Mouse (Mus musculus) lung, adult 2 months (tissue): ENCODE results near the gene Anks1b. TPM values are rescaled to one million over a fixed set of nuclear protein-coding genes. Genes with fewer than 3 reads are reported as not detected.

Experiments
- DNase-seq: peaks from one replicate; pipeline ENCODE4 v3.0.0; 2022
- H3K4me1 ChIP-seq: fragments of 200-500 bp; 2 replicates; pipeline ENCODE4 v1.6.1; 2011; ENCODE audit warnings: low read length; ENCODE audit not compliant: control insufficient read depth, insufficient read depth
- H3K4me3 ChIP-seq: fragments of 200-500 bp; replicated peaks from 2 replicates; pipeline ENCODE3; 2011; ENCODE audit warnings: low read depth, mild to moderate bottlenecking, control low read depth, low read length; ENCODE audit errors: extremely low read depth
- CTCF ChIP-seq: fragments of 200-500 bp; IDR thresholded peaks from 2 replicates; pipeline ENCODE4 v1.5.1; 2011; ENCODE audit warnings: mild to moderate bottlenecking, low read length, control low read depth; ENCODE audit not compliant: insufficient read depth
- POLR2A ChIP-seq: fragments of 200-500 bp; IDR thresholded peaks from 2 replicates; pipeline ENCODE4 v1.6.1; 2011; ENCODE audit warnings: low read depth, mild to moderate bottlenecking, control low read depth, low read length, borderline replicate concordance; ENCODE audit errors: extremely low read depth
- WGBS: fragments of 180-500 bp; shearing (Covaris S2); methylation state at CpG from one replicate; pipeline ENCODE4 v1.1.7; 2018; 5-methylcytosine and 5-hydroxymethylcytosine counted together
- polyA plus RNA-seq: library from polyadenylated mRNA; depleted of rRNA; stranded (reverse); fragments of >200 nt; gene quantifications from 2 replicates; pipeline ENCODE4 v1.2.3, GENCODE M21; 2012

Anks1b gene
- polyA plus RNA-seq, 1 experiment: 0.41 TPM

GRCm38 (mm10) chr10:89946636-89947349 is 73.5 kb downstream of the Anks1b start:
- TF ChIP-seq POLR2A: no peak
- no peak for TF ChIP-seq CTCF
- no peak for DNase-seq
- 100% methylated on average over 1 of the region's 1 CpGs for WGBS
- Histone ChIP-seq H3K4me1 (no peaks in the 10 kb centered on the region), H3K4me3 (no peak overlapping the region)

- H3K4me1 ChIP-seq: no peaks in the 10 kb centered on the region
- DNase-seq: no peak
- WGBS: 75% methylated on average over 4 of the region's 4 CpGs
- H3K4me3 ChIP-seq: no peak overlapping the region
- TF ChIP-seq POLR2A (no peak), CTCF (no peak)
These were observed 101.1 kb downstream of the Anks1b start for GRCm38 (mm10) chr10:89974361-89974760.

DNA sequence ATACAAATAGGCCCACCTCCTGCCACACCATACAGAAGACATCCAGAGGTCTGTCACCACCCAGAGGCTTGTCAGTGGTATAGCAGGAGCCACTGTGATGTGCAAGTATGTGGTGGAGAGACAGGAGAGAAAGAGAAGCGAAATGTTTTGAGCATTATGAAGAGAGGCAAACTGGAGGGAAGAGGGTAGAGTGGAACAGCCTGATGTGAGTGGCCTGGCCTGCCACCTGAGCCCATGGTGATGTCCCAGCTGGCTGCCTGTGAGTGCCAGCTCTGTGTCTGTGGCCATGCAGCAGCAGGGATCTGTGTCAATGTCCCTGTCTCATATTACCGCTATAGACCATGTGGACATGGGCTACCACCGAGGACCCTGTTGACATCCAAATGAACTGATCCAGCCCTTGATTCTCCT is 102.1 kb downstream of the Anks1b start:
- DNase-seq: no peak
- Histone ChIP-seq H3K4me1 (no peaks in the 10 kb centered on the region), H3K4me3 (no peak overlapping the region)
- TF ChIP-seq POLR2A (no peak), CTCF (no peak)
- WGBS: 63% methylated on average over 3 of the region's 3 CpGs

GRCm38 (mm10) chr10:89976577-89976976 is 103.3 kb downstream of the Anks1b start:
- 84% methylated on average over 3 of the region's 3 CpGs for WGBS
- H3K4me3 ChIP-seq: no peak overlapping the region
- DNase-seq: no peak
- TF ChIP-seq POLR2A (no peak), CTCF (no peak)
- no peaks in the 10 kb centered on the region for H3K4me1 ChIP-seq

DNA sequence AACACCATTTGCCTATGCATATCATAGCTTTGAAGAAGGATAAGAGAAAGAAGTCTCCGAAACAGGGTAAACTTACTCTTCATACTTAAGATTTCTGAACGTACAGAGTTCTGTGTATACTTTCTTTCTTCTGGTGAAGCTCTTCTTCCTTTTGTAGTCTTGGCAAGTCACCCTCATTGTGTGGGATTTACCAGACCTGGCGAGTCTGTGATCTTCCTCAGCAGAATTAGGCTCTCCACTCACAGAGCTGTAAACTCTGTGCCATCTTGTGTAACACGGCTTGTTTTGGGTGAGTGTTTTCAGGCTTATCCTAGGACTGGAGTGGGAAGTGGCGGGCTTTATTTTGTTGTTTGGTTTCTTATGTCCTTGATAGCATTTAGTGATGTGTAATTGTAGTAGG is 120.9 kb downstream of the Anks1b start:
- WGBS: 83% methylated on average over 5 of the region's 5 CpGs
- H3K4me3 ChIP-seq: no peak overlapping the region
- no peaks in the 10 kb centered on the region for H3K4me1 ChIP-seq
- TF ChIP-seq CTCF (no peak), POLR2A (no peak)
- DNase-seq: no peak

GRCm38 (mm10) chr10:89995621-89996428 is 122.5 kb downstream of the Anks1b start:
- DNase-seq: no peak
- WGBS: 65% methylated on average over 6 of the region's 6 CpGs
- Histone ChIP-seq H3K4me3 (no peak overlapping the region), H3K4me1 (no peaks in the 10 kb centered on the region)
- TF ChIP-seq CTCF (no peak), POLR2A (no peak)

DNA sequence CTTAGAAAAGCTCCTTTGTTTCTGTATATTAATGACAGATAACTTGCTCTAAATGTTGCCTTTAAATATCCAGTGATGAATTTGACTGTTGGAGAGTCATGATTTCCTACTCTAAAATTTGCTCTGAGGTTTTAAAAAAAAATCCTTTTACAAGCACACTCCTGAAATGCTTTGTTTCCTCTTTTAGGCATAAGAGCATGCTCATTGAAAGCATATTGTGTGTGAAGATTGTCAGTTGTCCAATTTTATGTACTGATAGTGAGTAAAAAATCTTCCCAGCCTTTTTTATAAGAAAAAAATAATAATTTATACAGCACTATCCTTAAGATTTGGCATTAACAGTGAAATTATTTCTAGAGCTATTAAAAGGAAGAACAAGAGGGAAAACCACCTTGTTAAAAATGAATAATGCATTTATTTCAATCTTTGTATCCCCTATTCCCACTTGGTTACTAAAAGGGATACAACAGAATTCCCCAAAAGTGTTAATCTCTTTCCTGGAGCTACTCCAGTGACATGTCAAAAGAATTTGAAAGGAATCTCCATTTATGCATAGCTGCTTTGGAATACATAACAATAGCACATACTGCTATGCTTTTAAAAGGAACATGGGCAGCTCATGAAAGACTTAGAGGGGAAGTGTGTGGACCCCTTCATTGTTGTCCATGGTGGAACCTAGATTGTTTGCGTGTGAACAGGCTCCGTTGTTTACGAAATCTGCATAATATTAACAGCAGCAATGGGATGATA is 130.8 kb downstream of the Anks1b start:
- Histone ChIP-seq H3K4me3 (no peak overlapping the region), H3K4me1 (no peaks in the 10 kb centered on the region)
- no peak for DNase-seq
- WGBS: 86% methylated on average over 3 of the region's 3 CpGs
- TF ChIP-seq CTCF (no peak), POLR2A (no peak)

DNA sequence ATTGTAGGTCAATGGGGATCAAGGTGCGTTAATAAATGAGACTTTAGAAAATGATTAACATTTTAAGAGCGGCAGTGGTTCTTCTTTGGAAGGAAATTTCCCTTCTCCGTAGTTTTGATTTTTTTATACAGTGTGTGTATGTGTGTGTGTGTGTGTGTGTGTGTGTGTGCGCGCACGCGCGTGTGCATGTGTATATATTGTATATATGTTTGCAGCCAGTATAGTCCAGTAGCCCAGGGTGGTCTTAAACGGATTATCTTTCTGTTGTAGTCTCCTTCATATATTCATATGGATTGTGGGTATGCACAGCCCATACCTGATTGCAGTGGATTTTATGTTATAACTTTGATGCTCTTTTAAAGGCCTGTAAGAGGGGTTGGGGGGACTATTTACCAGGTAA is 131.6 kb downstream of the Anks1b start:
- Histone ChIP-seq H3K4me3 (no peak overlapping the region), H3K4me1 (no peaks in the 10 kb centered on the region)
- WGBS: 91% methylated on average over 9 of the region's 9 CpGs
- no peak for DNase-seq
- no peak for TF ChIP-seq POLR2A
- no peak for TF ChIP-seq CTCF

GRCm38 (mm10) chr10:90033037-90033436 is 159.7 kb downstream of the Anks1b start:
- Histone ChIP-seq H3K4me1 (no peaks in the 10 kb centered on the region), H3K4me3 (no peak overlapping the region)
- WGBS: 72% methylated on average over 14 of the region's 14 CpGs
- TF ChIP-seq POLR2A (no peak), CTCF (no peak)
- no peak for DNase-seq
